Mouse (Mus musculus): ENCODE results near the gene C1qtnf2.

C1qtnf2 gene

DNA sequence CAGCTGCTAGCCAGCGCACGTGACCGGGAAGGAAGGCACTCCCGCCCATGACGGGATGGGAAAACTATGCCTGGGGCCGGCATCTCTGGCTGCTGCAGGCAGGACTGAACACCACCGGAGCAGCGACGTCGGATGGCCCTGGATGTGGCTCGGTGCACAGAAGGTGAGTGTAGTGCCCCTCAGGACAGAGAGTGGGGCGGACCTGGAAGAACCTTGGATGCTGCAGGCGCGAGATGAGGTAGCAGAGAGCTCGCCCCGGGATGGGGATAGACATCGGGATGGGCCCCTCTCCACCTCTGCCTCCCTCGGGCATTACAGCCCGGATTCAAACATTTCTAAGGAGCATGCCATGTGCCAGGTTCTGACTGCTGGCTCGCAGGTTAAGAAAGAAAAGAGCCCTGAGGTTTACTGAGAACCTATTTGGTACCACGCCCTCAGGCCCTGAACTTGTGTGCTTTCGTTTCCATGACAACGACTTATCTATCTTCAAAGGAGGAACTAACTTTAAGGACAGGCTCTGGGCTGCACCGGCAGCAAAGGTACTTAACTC, at the start of gene C1qtnf2:
C1qtnf2 (plus strand) TSS at position 52 of the 550 bp plus-strand sequence.
- peak; percentile 68 for DNase-seq

DNA sequence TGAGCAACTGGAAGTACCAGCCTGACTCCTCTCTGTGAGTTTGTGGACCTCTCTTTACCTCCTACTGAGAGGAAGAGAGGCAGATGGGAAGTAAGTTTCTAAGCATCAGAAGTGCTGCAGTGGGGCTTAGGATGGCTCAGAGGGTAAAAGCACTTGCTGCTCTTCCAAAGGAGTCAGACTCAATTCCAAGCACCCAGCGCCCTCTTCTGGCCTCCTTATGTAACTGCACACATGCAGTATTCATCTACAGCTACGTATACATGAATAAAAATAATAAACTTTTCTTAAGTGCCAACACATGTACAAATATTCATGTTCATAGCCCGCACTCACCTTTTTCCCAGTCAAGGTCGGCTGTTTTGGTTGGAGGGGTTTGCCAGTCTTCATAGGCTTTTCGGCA, 49.7 kb upstream of the C1qtnf2 start:
- no peak for DNase-seq

DNA sequence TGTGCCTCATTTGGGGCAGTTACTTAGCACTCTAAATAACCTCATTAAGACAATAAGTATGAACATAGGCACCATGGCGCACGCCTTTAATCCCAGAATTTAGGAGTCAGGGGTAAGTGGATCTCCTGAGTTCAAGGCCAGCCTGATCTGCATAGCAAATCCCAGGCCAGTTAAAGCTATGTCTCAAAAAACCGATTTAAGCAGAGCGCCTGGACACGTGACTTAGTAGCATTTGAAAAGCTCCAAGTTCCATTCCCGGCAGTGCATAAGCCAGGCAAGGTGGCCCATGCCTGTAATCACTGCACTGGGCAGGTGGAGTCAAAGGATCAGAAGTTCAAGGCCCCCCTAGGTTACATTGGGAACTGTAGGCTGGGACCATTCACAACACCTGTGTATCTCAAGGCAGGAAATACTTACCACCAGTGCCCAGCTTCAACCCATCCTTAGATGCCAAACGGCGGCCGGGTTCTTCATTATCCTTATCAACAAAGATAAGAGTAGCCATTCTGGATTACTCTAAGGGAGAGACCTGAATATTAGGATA, 48.8 kb upstream of the C1qtnf2 start:
- DNase-seq, result no peak

DNA sequence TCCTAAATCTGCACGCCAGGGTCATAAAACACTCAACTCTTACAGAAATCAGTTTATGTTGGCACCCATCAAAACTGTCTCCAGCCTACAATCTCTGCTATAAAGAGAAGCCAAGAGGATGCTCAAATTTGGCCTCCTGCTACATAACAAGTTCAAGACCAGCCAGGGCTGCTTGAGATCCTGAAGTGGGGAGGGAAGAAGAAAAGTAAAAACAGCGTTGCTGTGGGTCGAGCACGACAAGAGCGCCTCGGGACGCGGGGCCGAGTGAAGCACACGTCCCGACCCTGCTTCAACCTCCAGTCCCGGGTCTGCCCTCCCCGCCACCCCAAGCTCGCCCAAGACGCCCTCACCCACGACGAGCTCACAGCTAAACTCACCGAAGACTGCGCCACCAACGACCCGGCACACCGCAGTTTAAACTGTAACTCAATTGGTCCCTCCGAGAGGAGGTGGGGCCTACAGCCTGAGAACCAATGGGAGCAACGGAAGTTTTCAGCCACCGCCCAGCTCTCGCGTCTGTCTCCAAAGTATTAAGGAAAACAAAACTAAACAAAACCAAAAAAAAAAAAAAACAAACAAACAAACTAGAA, 48.2 kb upstream of the C1qtnf2 start, which contains the start of gene Pttg1:
Pttg1 (minus strand) TSS at position 428 of the 590 bp plus-strand sequence.
- DNase-seq, result peak; percentile 94

GRCm38 (mm10) chr11:43426414-43426884, 47.6 kb upstream of the C1qtnf2 start:
- DNase-seq, result no peak

- DNase-seq, result peak; percentile 74
These were observed 40.6 kb upstream of the C1qtnf2 start, which contains the start of gene Slu7 for GRCm38 (mm10) chr11:43433254-43434023. TSS of gene Slu7 (plus strand) at chr11:43433744.

DNA sequence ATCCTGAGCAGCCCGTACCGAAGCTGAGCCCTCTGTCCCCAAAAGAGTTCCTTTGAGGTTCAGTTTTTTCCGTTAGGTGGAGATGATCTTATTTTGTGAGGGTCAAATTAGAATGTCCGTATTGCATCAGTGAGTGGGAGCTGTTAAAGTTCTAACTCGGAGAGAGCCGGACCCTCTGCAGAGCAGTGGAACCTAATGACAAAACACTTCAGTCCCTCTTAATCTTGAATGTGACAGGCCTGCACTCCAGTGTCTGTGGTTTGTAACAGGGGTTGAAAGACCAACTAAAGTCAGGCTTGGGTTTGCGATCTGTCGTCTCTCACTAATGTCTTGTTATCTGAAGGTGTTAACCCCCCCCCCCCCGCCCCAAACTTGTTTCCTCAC, 40.1 kb upstream of the C1qtnf2 start:
- DNase-seq, result no peak

- no peak for DNase-seq
These were observed 33.0 kb upstream of the C1qtnf2 start for GRCm38 (mm10) chr11:43441121-43441520.

DNA sequence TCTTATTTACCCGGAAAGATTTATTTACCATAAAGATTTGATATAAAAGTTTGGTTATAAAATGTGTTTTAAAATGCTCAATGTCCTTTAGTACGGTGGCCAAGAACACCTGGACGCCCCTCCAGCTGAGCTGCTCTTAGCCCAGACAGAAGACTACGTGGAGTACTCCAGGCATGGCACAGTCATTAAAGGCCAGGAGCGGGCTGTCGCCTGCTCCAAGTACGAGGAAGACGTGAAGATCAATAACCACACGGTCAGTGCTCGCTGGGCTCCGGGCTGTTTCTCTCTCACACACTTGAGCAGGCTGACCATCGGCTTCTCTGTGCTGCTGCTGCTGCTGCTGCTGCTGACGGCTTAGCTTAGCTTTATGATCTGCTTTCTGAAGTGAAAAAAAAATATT, 30.9 kb upstream of the C1qtnf2 start:
- DNase-seq, result no peak

- DNase-seq, result no peak
These were observed 24.2 kb upstream of the C1qtnf2 start for GRCm38 (mm10) chr11:43449916-43450315.

DNA sequence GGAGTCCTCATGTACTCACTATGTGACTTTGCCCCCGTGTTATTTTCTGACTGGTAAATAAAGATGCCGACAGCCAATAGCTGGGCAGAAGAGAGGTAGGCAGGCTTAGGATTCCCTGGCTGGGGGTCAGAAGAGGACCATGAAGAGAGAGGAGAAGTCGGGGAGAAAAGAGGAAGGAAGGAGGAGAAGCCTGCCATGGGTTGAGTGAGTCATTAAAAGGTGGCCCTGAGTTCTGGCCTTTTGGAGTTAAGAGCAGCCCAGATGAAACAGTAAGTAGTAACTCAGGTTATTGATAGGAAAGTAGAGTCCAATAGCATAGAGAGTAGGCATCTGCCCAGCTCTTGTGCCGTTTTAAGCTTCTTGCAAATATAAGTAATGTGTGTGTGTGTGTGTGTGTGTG, 22.8 kb upstream of the C1qtnf2 start:
- DNase-seq, result no peak

DNA sequence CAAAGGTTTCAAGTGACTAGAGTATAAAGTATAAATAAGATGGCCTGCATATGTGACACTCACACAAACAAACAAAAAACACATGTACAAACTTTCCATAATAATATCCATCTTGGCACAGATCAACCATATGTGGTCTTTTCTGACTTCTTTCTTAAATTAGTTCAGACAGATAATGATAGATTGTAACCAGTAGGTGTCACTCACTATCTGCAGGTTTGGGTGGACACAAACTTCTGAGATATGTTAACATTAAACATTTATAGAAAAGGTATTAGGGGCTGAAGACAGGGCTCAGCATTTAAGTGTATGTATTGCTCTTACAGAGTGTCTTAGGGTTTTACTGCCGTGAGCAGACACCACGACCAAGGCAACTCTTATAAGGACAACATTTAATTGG, 21.8 kb upstream of the C1qtnf2 start:
- DNase-seq, result no peak

GRCm38 (mm10) chr11:43463204-43463603, 10.9 kb upstream of the C1qtnf2 start:
- DNase-seq, result no peak

GRCm38 (mm10) chr11:43470118-43470517, 4.0 kb upstream of the C1qtnf2 start:
- DNase-seq, result peak; percentile 69

GRCm38 (mm10) chr11:43470881-43471820, 2.9 kb upstream of the C1qtnf2 start:
- peak; percentile 36 for DNase-seq

GRCm38 (mm10) chr11:43473115-43473514, 961 bp upstream of the C1qtnf2 start:
- no peak for DNase-seq

DNA sequence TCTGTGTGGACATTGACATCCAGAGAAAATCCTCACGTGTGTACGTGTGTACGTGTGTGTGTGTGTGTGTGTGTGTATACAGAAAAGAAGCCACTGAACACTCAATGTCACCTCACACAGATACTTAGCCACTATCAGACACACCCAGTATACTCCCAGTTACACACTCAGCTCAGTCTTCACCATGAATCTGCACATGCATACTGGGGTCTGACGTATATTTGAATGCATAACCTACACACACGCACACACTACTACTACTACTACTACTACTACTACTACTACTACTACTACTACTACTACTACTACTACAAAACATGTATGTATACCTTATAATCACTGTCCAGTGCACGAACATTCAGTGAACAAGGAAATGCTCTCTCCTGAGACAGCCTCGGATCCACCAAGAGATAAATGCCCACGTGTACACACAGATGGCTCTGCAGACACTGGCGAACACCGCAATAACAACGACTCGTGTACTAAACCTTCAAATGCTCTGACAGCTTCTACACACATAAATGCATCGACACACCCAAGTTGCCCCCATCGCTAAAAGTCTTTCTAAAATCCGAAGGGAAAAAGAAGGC, 346 bp upstream of the C1qtnf2 start:
- no peak for DNase-seq

GRCm38 (mm10) chr11:43479376-43479775, 5.3 kb downstream of the C1qtnf2 start:
- no peak for DNase-seq

GRCm38 (mm10) chr11:43480561-43480960, 6.5 kb downstream of the C1qtnf2 start:
- DNase-seq, result no peak

- DNase-seq, result peak; percentile 67
These were observed 7.8 kb downstream of the C1qtnf2 start for GRCm38 (mm10) chr11:43481672-43482522.
